Mouse (Mus musculus): ENCODE data around the gene Tmem116.

Tmem116 gene

GRCm38 (mm10) chr5:121451644-121452025 is at the start of gene Tmem116:
Tmem116 (plus strand) TSS chr5:121451893.
- peak; percentile 36 to 42 for DNase-seq

- no peak for DNase-seq
These were observed 43.8 kb upstream of the Tmem116 start for GRCm38 (mm10) chr5:121407856-121408255.

GRCm38 (mm10) chr5:121410975-121411374 is 40.7 kb upstream of the Tmem116 start:
- DNase-seq: no peak

- DNase-seq: no peak
These were observed 31.0 kb upstream of the Tmem116 start for GRCm38 (mm10) chr5:121420721-121421120.

- DNase-seq: no peak
These were observed 28.9 kb upstream of the Tmem116 start for GRCm38 (mm10) chr5:121422787-121423186.

GRCm38 (mm10) chr5:121423297-121423696 is 28.4 kb upstream of the Tmem116 start:
- DNase-seq: no peak

GRCm38 (mm10) chr5:121428954-121429353 is 22.7 kb upstream of the Tmem116 start:
- DNase-seq: no peak

GRCm38 (mm10) chr5:121438131-121438530 is 13.6 kb upstream of the Tmem116 start:
- DNase-seq: no peak

GRCm38 (mm10) chr5:121438756-121439155 is 12.9 kb upstream of the Tmem116 start:
- DNase-seq: no peak

GRCm38 (mm10) chr5:121443548-121443947 is 8.1 kb upstream of the Tmem116 start:
- peak; percentile 35 to 36 for DNase-seq

- DNase-seq: no peak
These were observed 6.8 kb upstream of the Tmem116 start for GRCm38 (mm10) chr5:121444870-121445269.

GRCm38 (mm10) chr5:121448450-121448849 is 3.2 kb upstream of the Tmem116 start:
- DNase-seq: no peak

GRCm38 (mm10) chr5:121449976-121450375 is 1.7 kb upstream of the Tmem116 start:
- peak; percentile 29 to 49 for DNase-seq

GRCm38 (mm10) chr5:121450476-121450875 is 1.2 kb upstream of the Tmem116 start:
- no peak for DNase-seq

- DNase-seq: no peak
These were observed 490 bp upstream of the Tmem116 start for GRCm38 (mm10) chr5:121451203-121451602.

- peak; percentile 97 to 99 for DNase-seq
These were observed 555 bp downstream of the Tmem116 start, which contains the start of gene Erp29 for GRCm38 (mm10) chr5:121452026-121452869. Erp29 (minus strand) TSS chr5:121452506.

- DNase-seq: peak; percentile 50 to 54
These were observed 1.2 kb downstream of the Tmem116 start for GRCm38 (mm10) chr5:121452906-121453305.

- DNase-seq: no peak
These were observed 2.2 kb downstream of the Tmem116 start for GRCm38 (mm10) chr5:121453743-121454502.

GRCm38 (mm10) chr5:121454503-121454782 is 2.8 kb downstream of the Tmem116 start:
- DNase-seq: no peak

GRCm38 (mm10) chr5:121455510-121456265 is 4.0 kb downstream of the Tmem116 start:
- DNase-seq: no peak

GRCm38 (mm10) chr5:121461339-121462170 is 9.9 kb downstream of the Tmem116 start:
- DNase-seq: no peak

- DNase-seq: no peak
These were observed 10.4 kb downstream of the Tmem116 start for GRCm38 (mm10) chr5:121462171-121462502.

Data from cerebellum, postnatal 36 days (tissue).